Mouse (Mus musculus): ENCODE data around the gene Pmepa1. TPM values are rescaled to one million over a fixed set of nuclear protein-coding genes. Genes with fewer than 3 reads are reported as not detected.

The Pmepa1 gene
- total RNA-seq, 2 experiments from 2014 or later, result 54.8 to 55.5 TPM

DNA sequence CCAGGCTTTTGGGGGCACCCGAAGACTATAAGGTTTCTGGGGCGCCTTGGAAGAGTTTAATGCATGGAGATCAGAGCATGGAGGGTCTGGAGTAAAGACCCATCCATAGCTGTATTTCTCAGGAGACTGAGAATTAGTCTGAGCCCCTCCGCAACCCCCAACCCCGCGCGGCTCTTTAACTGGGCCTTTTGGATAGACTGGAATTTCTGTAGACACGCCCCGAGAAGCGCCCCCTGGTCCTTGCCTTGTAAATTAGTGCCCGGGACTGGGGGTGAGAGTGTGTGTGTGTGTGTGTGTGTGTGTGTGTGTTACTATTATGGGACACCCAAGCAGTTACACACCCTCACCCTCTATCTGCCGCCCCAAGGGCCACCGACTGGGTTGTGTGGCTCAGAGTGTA lies 526 bp upstream of the Pmepa1 start:
- DNase-seq, result peak; percentile 29 to 59

- peak; percentile 68 to 81 for DNase-seq
Measured at GRCm38 (mm10) chr2:173275343-173276201, 761 bp downstream of the Pmepa1 start.

GRCm38 (mm10) chr2:173274428-173275342 lies 1.6 kb downstream of the Pmepa1 start:
- no peak for DNase-seq

DNA sequence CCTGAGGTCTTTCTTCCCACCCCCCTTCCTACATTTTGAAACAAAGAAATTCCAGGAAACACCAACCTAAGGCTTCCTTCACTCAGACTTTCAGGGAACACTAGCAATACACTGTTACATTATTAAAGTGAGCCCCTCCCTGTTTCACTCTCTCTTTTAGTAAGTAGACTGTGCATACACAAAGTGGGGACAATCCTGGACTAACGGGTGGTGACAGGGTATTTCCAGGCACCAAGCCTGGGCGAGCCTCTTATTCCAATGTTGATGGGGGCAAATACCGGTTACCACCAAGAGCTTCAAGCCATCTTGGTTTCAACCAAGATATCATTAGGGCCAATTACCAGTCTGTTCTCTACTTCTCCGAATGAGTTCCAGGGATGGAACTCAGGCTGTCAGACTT lies 2.4 kb downstream of the Pmepa1 start:
- DNase-seq, result no peak

GRCm38 (mm10) chr2:173272354-173272900 lies 3.9 kb downstream of the Pmepa1 start:
- no peak for DNase-seq

DNA sequence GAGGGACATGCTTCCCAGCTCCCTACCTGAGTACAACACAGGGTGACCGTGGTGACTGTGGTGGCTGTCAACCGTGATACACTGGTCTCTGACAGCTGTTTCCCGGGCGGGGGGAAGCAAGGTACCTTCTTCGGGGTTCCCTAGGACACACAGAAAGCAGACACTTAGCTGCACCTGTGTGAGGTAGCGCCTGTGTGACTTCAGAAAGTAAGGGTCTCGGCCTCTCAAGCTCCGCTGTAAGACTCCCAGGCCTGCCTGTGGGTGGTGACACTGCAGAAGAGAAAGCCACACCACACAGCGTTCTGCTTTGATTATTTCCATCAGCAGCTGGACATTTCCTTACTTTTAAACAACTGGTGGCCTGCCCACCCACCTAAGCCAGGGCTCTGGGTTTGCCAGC lies 4.8 kb downstream of the Pmepa1 start:
- DNase-seq, result no peak

DNA sequence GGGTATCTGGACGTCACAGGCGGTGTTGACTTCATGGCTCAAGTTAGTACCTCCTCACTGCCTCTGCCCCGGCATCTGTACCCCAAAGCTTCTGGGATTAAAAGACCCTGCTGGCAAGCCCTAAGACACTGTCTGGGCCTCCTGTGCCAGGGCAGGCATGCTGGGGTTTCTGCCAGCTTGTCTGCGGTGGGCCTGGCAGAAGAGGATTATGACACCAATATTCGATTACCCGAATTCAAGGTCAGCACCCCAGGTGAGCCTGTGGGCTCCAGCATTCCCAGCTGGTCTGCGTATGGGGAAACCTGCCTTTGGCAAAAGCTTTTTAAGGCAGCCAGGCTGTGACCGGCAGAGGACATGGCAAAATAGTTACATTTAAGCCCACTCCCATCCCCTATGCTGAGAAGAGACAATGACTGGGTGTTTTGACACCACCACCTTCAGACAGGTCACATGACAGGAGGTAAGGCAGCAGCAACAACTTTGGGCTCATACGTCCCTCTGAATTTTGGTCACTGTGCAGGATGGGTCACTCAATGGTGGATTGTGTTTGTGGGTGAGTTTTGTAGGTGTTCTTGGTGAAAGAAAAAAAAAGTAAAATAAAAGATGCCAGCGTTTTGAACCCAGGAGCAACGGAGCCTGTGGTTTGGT lies 5.6 kb downstream of the Pmepa1 start:
- DNase-seq, result no peak

DNA sequence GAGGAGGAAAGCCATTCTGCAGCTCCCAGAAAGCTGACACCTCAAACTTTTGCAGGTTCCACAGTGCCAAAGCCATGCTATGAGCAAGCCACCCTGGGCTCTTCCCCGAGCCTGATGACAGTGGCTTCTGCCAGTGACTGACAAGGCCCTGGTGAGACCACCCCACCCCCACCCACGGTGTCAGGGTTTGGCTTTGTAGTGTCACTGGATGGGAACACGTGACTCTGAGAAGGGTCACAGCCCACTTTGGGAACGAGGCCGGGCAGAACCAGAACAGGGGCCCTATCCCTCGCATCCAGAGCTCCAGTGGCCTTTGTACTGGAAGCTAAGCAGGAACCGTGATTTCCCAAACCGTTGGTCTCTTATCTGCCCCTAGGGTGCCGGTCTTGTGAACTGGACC lies 6.1 kb downstream of the Pmepa1 start:
- no peak for DNase-seq

- DNase-seq, result no peak
Measured at GRCm38 (mm10) chr2:173267562-173267961, 8.8 kb downstream of the Pmepa1 start.

DNA sequence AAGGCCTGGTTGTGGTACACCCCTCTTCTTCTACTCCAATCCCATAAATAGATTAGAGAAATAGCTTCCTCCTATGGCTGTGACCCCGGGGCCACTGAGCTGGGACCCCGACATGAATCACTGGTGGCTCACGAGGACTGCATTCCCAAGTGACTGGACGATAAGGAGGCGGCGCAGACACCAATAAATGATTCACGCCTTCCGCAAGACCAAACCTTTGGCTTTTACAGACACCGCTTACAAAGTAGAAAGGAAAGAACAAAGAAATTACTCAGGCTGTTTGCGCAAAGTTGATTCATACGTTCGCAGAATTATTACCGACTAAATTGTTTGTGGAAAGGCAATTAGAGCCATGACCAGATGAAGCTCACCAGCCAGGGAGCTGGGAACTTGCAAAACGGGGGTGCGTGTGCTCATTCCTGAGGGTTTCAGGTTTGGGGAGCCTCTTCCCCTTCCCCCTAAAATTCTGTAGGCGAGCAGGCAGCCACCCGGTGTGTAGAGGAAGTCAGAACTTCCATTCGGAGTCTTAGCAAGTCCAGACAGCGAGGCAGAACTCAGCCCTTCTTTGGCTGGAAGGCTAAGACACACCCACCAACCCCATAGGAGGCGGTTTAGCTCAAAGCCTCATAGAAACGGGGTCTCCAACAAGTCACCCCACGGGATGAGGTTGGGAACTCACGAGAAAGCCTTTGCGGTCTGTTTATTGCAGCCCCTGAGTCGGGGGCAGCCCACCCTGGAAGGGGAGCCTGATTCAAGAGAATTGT lies 9.8 kb downstream of the Pmepa1 start:
- DNase-seq, result no peak

DNA sequence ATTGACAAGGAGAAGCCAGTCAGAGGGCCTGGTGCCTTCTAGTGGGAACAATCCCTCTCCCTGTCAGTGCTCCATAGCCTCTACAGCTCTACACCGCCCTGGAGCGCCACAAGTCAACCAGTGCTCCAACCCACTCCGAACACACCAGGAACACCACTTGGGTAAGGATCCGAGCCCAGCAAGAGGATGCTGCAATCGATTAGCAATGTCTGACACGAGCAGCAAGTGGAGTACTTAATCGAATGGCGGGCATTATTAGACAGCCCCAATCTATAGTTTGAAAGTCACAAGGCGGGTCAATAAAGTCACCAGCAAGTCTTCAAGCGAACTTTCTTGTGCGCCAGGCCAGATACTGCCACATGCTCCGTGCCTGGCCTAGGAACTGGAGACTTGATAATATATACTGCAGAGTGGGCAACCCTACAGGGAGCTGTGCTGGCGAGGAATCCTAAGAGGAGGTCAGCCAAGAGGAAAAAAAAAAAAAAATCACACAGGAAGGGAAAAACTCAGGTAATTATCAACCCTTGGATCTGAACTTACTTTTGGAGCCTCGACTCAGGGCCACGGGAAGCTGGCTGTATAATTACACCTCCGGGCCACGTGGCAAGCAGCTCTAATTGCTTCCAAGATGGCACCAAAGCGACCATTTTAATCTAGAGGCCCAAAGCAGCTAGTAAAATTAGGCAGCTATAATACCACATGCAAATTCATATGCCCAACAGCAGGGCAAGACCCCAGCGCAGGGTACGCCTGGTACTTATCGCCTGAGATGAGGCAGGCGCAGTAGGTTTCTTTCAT lies 10.7 kb downstream of the Pmepa1 start:
- no peak for DNase-seq

GRCm38 (mm10) chr2:173264467-173265128 lies 11.7 kb downstream of the Pmepa1 start:
- no peak for DNase-seq

DNA sequence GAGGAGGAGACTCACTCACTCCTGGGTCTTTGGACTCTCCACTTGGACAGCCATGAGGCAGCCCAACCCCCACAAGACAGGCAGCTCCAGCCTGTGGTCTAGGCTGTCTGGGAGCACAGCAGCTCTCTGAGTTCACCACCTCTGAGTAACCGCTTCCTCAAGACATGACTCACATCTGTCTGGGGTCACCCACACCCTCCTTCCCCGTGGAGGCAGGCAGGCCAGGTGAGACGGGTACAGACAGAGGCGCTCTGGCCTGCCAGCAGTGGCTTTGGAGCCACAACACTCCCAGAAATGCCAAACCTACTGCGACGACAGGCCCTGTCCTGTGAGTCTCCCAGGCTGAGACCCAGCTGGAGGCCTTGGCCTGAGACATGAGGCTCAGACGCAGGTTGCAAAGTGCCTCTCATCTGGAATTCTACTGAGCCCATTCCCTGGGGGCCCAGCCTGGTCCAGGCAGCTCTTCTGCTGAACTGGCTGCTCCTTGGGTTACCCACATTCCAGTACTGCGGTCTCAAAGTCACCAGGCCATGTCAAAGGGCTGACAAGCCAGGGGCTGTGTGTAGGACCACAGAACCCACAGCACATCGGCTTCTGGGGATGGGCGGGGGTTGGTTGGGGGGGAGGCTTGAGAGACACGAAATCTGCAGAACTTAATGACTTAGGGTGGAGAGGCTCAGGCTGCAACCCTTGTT lies 12.6 kb downstream of the Pmepa1 start:
- DNase-seq, result no peak

- DNase-seq, result peak in 1 of 2 experiments; percentile 54
Measured at GRCm38 (mm10) chr2:173261497-173261896, 14.8 kb downstream of the Pmepa1 start.

DNA sequence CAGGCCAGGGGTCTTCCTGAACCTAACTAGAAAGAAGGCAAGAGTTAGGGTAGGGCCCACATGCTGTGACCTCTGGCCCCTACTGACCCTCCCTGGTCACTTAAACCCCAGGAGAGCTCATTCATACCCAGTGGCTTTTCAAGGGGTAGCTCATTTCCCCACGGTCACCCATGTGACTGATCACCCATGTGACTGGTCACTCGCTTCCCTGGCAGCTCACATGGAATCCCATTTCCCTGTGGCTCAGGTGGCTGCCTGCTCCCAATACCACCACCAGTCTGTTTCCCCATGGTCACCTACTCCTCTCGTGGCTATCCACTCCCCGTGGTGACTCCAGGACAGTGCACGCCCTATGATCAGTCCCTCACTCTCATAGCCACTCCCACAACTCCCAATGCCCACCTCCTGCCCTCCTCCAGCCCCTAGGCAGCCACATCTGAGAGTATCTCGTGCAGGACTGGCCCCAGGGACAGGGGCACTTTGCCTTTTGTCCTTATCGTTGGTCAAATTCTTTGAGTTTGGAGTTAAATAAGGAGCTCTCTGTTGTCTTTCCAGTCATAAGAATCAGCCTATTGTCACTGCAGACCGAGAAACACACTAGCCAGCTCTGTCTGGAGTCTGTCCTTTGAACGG lies 17.8 kb downstream of the Pmepa1 start:
- DNase-seq, result no peak

DNA sequence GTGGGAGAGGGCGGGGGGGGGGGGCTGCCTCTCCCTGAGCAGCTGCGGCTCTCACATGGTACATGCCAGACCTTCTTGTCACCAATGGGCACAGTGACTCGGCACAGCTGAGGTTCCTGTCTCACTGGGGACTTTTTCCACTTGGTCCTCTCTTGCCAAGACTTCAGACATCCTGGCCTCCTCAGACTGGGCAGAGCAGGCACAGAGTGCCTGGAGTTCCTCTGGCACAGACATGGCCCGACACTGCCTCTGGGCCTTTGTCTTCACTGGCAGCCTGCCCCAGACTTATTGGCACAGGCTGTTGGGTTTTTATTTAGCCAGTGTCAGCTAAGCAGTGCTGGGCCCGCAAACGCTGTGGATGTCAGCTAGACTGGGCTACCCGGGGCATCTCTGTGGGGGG lies 18.7 kb downstream of the Pmepa1 start:
- peak; percentile 80 to 81 for DNase-seq

GRCm38 (mm10) chr2:173256552-173256949 lies 19.8 kb downstream of the Pmepa1 start:
- DNase-seq, result no peak

- no peak for DNase-seq
Measured at GRCm38 (mm10) chr2:173255810-173256551, 20.4 kb downstream of the Pmepa1 start.

Data from adrenal gland, postnatal 36 days (tissue).